Mouse (Mus musculus): Measurements from ENCODE around the gene Iqschfp. TPM values are rescaled to one million over a fixed set of nuclear protein-coding genes. Genes with fewer than 3 reads are reported as not detected.

Iqschfp gene
- polyA plus RNA-seq, 1 experiment from 2014 or later = not detected

- H3K9me3 ChIP-seq (ENCODE audit: low read length) = no peaks in the 10 kb centered on the region
- no peaks in the 10 kb centered on the region for H3K27me3 ChIP-seq (replicated peaks; ENCODE audit: insufficient read depth, low read length)
- no peak overlapping the region for H3K4me2 ChIP-seq (replicated peaks; ENCODE audit: low read depth, low read length)
- DNase-seq (ENCODE audit: low spot score) (no peak), ATAC-seq (no peak)
- TF ChIP-seq CTCF (IDR thresholded peaks at IDR 0.05) (no peak), EP300 (IDR thresholded peaks at IDR 0.05) (no peak)
- no peak overlapping the region for H3K4me3 ChIP-seq (ENCODE audit: low read depth, low read length)
- no peaks in the 10 kb centered on the region; the same call in 1 of the 2 replicates for H3K4me1 ChIP-seq (ENCODE audit: insufficient read depth, low read depth, low read length)
- 56% methylated on average over 2 of the region's 2 CpGs for WGBS
- H3K36me3 ChIP-seq (ENCODE audit: insufficient read depth, low read length) = no peaks in the 10 kb centered on the region
- H3K9ac ChIP-seq (replicated peaks; ENCODE audit: low read depth) = no peak overlapping the region
- 0 out of 2 replicates have a peak overlapping the region, but pooled peaks have one; percentile 38 for H3K27ac ChIP-seq (ENCODE audit: low read length)
Measured at GRCm38 (mm10) chr3:68674721-68675120, 782.7 kb downstream of the Iqschfp start.

GRCm38 (mm10) chr3:68675216-68675835, 783.3 kb downstream of the Iqschfp start:
- H3K4me2 ChIP-seq (replicated peaks; ENCODE audit: low read depth, low read length) = no peak overlapping the region
- TF ChIP-seq CTCF (IDR thresholded peaks at IDR 0.05) = no peak
- TF ChIP-seq EP300 (IDR thresholded peaks at IDR 0.05) = no peak
- no peaks in the 10 kb centered on the region; the same call in 1 of the 2 replicates for H3K4me1 ChIP-seq (ENCODE audit: insufficient read depth, low read depth, low read length)
- H3K27ac ChIP-seq (ENCODE audit: low read length) = 0 out of 2 replicates have a peak overlapping the region, but pooled peaks have one; percentile 38
- no peaks in the 10 kb centered on the region for H3K9me3 ChIP-seq (ENCODE audit: low read length)
- H3K36me3 ChIP-seq (ENCODE audit: insufficient read depth, low read length) = no peaks in the 10 kb centered on the region
- ATAC-seq = no peak
- DNase-seq (ENCODE audit: low spot score) = no peak
- H3K27me3 ChIP-seq (replicated peaks; ENCODE audit: insufficient read depth, low read length) = no peaks in the 10 kb centered on the region
- no peak overlapping the region for H3K4me3 ChIP-seq (ENCODE audit: low read depth, low read length)
- WGBS = 71% methylated on average over 12 of the region's 12 CpGs
- H3K9ac ChIP-seq (replicated peaks; ENCODE audit: low read depth) = no peak overlapping the region

Other genes with a start within 250 kb of the Iqschfp start
- gene Iqcj, start within 50 bp of the Iqschfp start, polyA plus RNA-seq (2015; fragmentation: Nextera tagmentation; extraction: Ambion mirVana) = not detected in 2 replicates
- 52.2 and 56.8 TPM in 2 replicates for gene Schip1, start 172.6 kb downstream of the Iqschfp start, polyA plus RNA-seq (2015; fragmentation: Nextera tagmentation; extraction: Ambion mirVana)

Measured in lung, postnatal 0 days (tissue).